Mouse (Mus musculus): ENCODE results near the gene Ly6g6c. TPM values are rescaled to one million over a fixed set of nuclear protein-coding genes. Genes with fewer than 3 reads are reported as not detected.

Ly6g6c gene
- 0.17 and 3.8 TPM in 2 replicates for polyA plus RNA-seq (2012; rRNA removed)

DNA sequence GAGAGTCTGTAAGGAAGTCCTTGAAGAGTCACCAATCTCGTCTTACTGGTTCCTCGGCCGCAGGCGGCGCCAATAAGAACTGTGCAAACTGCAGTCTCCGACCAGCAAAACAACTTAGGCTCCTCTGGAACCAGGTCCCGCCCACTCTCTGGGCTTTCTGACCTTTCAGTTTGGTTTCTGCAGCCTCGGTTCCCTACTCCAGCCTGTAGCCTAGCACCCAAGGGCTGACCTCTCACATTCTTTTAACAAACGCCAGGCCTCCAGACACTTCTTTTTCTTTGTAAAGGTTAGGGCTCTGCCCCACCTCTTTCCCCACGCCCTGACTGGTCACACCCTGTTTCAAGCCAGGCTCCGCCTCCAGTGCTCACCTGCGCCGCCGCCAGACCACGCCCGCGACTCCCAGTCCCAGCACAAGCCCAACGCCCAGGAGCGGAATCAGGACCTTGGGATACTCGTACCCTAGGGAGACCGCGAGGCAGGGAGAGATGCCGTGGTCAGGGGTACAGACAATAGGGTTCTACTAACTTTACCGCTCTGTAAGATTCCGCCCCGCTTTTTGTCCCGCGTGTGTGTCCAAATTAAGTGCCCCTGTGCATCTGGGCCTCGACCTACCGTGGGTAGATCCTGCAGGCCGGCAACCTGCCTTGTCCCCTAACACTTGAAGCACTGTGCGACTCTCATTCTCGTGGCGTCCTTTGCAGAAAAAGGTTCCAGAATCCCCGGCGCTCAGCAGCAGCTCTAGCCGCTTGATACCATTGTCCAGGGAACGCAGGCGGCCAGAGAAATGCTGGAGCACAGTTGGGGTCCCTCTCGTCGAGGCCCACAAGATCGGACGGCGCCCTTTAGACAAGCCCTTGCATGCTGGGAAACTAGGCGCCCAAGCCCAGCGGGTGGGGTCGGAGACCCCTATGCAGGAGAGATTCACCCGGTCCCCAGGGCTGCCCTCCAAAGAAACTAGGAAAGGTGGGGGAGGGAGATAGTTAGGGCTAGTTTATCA is at the start of gene Ly6g6c:
TSS of gene Ly6g6c (plus strand) at position 438 of the 997 bp plus-strand sequence.
- WGBS: 12% methylated on average over 48 of the region's 48 CpGs
- DNase-seq (ENCODE audit: low read depth, low spot score): no peak

DNA sequence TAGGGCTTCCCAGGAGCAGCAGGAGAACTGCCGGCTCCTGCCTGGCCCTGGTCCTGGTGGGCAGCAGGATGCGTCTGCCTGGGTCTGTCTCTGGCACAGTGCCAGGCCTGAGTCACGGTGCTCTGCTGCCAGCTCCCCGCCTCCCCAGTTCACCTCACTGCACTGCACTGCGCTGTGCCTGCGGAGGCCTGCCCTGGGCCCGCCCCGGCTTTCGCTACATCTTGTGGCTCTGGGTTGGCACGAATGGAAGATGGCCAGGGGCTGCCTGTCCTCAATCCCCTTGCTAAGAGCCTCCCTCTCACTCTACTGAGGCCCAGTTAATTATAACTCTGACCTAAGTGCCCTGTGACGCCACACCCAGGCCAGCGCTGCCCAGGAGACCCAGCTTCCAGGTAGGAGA is 48.8 kb upstream of the Ly6g6c start, which contains the start of gene Vwa7:
TSS of gene Vwa7 (plus strand) at position 204 of the 400 bp plus-strand sequence.
- WGBS: 27% methylated on average over 12 of the region's 12 CpGs
- DNase-seq (ENCODE audit: low read depth, low spot score): no peak

DNA sequence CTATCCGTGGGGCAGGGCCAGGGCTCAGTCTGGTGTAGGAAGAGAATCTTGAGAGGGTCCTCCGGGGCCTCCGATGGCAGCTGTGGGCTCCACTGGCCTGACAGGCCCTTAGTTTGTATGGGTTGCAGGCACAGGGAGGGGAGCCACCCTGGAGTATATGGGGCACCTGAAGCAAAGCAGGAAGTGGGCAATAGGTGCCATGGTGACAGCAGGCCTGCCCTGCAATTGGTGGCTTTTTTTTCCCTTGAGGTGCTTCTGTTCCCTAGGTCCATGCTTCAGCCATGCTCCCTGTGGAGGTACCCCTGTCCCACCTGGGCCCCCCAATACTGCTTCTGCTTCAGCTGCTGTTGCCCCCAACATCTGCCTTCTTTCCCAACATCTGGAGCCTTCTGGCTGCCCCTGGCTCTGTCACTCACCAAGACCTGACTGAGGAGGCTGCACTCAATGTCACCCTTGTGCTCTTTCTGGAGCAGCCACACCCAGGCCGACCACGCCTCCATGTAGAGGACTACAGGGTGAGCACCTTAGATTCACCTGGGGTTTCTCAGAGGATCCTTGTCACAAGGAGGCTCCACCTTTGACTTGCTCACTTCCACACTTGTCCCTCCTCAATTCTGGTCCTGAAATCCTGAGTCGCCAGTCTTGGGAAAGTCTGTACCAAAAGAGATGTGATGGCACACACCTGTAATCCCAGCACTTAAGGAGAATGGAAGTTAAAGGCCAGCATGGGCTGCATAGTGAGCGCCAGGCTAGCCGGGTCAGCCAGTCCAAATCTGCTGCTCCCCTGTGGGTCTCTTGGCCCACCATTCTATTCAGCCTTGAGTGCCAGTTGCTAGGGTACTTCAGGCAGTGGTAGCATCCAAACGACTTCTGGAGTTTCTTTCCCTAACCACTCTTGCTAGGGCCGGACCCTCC is 48.1 kb upstream of the Ly6g6c start:
- DNase-seq (ENCODE audit: low read depth, low spot score): no peak
- 64% methylated on average over 10 of the region's 10 CpGs for WGBS

DNA sequence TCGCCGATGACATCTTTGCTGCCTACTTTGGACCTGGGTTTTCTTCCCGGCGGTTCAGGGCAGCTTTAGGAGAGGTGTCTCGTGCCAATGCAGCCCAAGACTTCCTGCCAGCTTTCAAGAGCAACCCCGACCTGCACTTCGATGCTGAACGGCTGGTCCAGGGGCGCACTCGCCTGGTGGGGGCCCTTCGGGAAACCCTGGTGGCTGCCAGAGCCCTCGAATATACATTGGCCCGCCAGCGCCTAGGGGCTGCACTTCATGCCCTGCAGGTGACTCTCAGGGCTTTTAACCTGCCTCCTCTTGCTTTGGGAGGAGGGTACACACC is 47.5 kb upstream of the Ly6g6c start:
- DNase-seq (ENCODE audit: low read depth, low spot score): no peak
- WGBS: 72% methylated on average over 14 of the region's 14 CpGs

DNA sequence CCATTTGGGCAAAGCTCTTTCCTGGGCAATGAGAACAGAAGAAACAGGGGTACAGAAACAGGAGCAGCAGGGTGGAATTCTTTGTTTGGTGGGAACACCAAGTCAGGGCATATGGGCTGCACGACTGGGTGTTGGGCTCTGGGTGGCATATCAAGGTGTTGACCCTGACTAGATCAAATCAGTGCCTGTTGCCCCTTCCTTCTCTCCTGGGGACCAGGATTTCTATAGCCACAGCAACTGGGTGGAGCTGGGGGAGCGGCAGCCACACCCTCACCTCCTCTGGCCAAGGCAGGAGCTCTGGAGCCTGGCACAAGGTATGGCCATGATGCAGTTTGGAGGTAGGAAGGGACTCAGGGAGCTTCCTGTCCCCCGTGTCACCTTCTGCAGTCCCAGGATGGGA is 47.0 kb upstream of the Ly6g6c start:
- no peak for DNase-seq (ENCODE audit: low read depth, low spot score)
- WGBS: 40% methylated on average over 3 of the region's 3 CpGs

DNA sequence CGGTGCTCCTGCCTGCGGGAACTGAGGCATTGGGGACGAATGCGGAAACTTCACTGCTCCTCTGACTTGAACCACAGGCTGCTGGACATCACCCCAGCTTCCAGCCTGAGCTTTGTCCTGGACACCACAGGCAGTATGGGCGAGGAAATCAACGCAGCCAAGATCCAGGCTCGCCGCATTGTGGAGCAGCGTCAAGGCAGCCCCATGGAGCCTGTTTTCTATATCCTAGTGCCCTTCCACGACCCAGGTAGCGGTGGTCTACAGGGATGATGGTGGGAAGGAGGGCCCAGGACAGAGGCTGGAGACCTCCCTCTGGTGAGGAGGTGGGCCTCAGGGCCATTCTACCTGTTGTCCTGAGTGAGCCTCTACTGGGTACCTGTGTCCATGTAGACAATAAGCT is 45.3 kb upstream of the Ly6g6c start:
- WGBS: 94% methylated on average over 11 of the region's 11 CpGs
- DNase-seq (ENCODE audit: low read depth, low spot score): no peak

DNA sequence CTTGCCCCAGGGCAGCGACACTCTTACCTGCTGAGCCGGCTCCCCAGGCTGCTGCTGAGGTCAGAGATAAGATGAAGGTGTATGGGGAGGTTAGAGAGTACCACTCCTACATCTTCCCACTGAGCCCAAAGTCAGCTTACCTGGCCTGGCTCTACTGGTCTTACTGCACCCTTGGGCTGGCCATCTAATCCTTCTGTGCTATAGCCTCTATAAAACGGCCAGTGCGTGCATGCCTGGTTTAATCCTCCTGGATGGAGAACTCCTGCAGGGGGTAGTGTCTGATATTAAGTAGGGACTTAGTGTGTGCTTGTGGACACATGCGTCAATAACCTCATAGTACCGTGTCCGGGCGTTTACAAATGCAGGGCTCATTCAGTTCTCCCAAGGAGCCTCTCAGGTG is 44.6 kb upstream of the Ly6g6c start:
- 93% methylated on average over 8 of the region's 8 CpGs for WGBS
- no peak for DNase-seq (ENCODE audit: low read depth, low spot score)

DNA sequence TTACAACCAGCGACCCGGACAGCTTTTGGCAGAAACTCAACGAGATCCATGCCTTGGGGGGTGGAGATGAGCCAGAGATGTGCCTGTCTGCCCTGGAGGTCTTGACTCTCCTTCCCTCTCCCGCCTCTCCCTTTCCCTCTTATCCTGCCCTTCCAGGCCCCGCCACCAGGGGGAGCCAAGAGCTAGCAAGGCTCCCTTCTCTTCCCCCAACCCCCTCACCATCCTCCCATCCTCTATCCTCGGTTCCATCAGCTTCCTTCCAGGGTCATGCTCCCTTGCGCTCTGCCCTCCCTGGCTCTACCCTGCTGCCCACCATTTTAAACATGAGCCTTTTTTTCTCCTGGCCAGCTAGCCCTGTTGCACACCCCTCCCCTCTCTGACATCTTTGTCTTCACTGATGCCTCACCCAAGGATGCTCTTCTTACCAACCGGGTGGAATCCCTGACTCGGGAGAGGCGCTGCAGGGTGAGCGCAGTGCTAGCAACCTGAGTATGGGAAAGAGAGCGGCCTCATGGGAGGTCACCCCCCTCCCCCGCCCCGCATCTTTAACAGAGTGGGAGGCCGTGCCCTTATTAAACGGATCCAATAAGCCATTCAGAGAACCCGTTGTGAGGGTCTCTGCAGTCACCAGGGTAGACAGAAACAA is 43.9 kb upstream of the Ly6g6c start:
- 24% methylated on average over 17 of the region's 17 CpGs for WGBS
- no peak for DNase-seq (ENCODE audit: low read depth, low spot score)

DNA sequence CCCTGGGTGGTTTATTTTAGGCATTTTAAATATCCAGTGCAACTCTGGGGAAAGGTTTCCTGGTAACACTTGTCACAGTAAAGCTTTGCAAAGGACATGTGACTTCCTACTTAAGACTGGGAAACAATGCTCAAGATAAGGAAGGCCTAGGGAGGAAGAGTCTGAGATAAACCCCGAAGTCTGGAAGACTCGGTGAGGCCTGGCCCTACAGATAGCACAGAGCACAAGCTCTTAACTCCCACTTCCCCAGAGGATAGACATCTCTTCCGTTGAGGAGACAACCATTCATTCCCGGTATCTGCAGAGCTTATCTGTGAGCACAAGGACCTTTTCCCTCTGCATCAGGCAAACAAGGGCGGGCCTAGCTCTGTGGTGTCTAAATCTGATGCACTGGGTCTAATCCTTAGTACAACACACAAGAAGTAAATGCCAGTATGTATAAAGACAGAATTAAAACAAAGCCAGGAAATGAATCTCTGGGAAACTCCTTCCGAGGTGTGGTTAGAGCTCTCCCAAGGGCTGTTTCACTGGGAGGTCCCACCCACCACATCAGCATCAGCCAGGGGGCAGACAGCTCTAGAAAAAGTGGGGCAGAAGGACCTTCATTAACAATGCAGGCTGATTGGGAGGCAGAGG is 43.2 kb upstream of the Ly6g6c start:
- no peak for DNase-seq (ENCODE audit: low read depth, low spot score)
- 54% methylated on average over 6 of the region's 6 CpGs for WGBS

DNA sequence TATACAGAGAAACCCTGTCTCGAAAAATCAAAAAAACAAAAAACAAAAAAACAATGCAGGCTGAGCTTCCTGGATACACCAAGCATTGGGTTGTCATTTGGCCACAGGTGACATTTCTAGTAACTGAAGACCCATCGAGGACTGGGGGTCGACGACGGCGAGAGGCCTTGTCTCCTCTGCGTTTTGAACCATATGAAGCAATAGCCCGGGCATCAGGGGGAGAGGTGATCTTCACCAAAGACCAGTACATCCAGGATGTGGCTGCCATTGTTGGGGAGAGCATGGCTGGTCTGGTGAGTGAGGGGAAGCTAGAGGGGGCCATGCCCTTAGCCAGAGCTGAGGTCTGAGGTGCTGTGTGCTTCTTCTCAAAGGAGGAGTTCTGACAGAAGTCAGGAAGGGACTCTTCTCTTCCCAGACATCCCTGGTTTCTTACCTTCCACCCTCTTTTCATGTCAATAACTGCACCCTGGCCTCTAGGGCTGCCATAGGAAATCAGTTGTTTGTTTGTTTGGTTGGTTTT is 42.6 kb upstream of the Ly6g6c start:
- DNase-seq (ENCODE audit: low read depth, low spot score): no peak
- 92% methylated on average over 8 of the region's 8 CpGs for WGBS

DNA sequence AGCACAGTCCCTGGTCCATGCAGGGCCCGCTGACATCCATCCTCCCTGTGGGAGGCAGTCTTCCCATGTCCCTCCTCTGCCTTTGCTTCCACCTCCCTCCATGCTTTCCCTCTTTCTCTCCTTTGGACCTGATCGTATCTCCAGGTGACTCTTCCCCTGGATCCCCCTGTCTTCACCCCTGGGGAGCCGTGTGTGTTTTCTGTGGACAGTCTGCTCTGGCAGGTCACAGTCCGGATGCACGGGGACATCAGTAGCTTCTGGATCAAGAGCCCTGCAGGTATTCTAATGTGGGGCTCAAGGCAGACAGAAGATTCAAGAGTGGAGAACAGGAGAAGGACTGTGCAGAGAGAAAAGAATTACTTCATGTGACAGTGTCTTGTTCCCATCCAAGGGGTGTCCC is 42.0 kb upstream of the Ly6g6c start:
- no peak for DNase-seq (ENCODE audit: low read depth, low spot score)

DNA sequence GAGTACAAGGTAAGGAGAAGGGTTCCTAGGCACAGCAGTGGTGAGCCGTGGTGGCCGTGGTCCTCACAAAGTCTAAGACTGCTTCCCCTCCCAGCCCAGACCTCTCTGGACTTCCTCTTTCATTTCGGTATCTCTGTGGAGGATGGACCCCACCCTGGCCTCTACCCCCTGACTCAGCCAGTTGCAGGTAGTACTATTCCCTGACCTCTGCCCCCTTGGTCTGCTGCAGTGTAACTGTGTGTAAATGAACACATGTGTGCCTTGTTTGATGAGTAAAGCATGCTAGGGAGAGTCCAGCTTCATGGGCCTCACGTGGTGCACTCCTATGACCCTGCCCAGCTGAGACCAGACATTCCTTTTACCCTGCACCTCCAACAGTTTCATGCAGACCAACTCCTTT is 41.4 kb upstream of the Ly6g6c start:
- DNase-seq (ENCODE audit: low read depth, low spot score): no peak
- WGBS: 47% methylated on average over 4 of the region's 4 CpGs

More for the DNA sequence above, 42.0 kb upstream of the Ly6g6c start:
- 84% methylated on average over 5 of the region's 5 CpGs for WGBS

DNA sequence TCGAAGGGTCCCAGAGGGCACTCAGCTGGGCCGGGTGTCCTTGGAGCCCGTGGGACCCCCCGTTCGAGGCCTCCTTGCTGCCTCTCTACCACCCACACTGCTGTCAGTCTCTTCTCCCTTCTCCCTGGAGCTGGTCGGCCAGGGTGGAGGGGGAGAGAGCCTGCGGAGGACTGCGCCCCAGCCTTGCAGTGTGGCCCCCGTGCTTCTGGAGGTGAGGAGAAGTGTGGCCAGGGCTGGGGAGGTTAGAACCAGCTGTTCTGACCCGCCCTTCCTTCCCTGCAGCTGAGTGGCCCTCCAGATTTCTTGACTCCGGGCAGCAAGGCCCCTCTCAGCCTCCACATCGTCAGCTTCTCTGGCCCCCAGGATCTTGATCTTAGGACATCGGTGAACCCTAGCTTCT is 40.9 kb upstream of the Ly6g6c start:
- DNase-seq (ENCODE audit: low read depth, low spot score): no peak
- WGBS: 68% methylated on average over 13 of the region's 13 CpGs

DNA sequence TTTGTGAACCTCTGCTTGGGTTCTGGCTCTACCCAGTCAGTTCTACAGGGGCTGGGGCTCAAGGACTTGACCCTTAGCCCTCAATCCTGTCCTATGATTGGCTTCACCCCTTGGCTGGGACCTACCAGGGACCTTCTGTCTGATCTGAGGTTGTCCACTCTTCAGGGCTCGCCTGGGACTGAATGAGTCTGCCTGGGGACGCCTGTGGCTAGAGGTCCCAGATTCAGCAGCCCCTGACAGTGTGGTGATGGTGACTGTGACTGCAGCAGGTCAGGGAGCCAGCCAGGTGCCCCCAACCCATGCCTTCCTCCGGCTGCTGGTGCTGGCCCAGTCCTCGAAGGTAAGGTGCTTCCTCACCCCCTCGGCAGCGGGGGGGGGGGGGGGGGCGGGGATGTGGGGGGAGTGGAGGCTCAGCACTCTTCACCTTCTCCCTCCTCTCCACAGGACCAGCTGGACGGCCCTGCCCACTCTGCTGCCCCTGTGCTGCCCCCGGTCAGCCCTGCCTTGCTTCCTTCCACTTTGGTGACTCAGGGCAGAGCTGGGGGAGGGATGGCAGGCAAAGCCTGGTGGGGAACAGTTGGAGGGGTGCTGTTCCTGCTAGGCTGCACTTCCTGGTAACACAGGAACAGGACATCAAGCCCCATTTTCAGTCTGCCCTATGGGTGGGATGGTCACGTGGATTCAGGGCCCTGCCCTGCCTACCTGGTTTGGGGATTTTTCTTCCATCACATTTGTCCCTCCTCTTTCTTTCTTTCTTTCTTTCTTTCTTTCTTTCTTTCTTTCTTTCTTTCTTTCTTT is 40.3 kb upstream of the Ly6g6c start:
- WGBS: 70% methylated on average over 10 of the region's 10 CpGs
- DNase-seq (ENCODE audit: low read depth, low spot score): no peak

DNA sequence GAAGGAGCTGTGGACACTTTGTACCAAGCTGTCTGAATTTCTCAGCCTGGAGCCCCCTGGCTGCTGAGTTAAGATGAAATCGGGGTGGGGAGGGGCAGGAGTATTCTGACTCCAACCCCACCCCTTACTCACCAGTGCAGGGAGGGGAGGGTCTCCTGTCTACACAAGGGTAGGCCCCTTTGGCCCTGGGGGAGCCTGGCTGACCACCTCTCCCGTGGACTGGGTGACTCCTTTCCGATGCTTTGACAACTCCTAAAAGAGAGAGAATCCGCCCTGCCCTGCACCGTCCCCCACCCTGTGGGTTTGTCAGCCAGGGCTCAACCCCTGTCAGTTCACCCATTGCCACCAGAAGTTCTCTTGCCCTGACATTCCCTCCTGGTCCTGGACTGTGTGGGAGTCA is 39.0 kb upstream of the Ly6g6c start:
- WGBS: 81% methylated on average over 5 of the region's 5 CpGs
- no peak for DNase-seq (ENCODE audit: low read depth, low spot score)

DNA sequence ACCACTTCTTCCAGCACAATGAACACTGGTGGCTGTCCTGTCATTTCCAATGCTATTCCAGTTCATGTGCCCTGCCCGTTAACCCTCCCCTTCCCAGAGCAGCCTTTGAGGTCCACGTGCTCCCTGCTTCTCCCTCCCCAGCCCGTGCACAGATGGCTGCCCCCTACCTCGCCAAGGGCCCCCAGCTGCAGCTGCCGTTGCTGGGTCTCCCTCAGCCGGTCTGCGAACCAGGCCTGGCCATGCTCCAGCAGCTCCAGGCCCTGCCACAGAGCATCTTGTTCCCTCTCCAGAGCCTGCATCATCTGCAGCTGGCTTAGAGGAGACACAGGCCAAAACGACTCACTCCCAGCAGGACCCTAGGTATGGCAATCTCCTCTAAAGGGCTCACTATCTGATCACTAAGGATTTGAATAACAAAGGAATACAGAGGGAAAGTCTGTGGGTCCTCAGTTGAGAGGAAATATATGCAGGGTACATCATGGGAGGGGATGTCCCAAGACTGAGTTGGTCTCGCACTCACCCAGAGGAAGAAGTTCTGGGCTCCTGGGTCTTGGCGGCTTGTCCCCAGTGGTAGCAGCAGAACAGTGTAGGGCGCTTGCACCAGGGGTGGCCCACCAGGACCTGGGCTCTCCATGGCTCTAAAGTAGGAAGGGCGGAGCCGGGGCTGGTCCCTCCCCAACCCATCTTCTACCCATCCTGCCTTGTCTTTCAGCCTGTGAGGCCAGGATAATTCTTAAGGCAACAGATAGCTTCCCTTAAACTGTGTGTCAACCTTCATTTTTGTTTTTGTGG is 37.7 kb upstream of the Ly6g6c start, which contains the start of gene Sapcd1:
TSS of gene Sapcd1 (minus strand) at position 740 of the 792 bp plus-strand sequence.
- 63% methylated on average over 13 of the region's 13 CpGs for WGBS
- DNase-seq (ENCODE audit: low read depth, low spot score): no peak

DNA sequence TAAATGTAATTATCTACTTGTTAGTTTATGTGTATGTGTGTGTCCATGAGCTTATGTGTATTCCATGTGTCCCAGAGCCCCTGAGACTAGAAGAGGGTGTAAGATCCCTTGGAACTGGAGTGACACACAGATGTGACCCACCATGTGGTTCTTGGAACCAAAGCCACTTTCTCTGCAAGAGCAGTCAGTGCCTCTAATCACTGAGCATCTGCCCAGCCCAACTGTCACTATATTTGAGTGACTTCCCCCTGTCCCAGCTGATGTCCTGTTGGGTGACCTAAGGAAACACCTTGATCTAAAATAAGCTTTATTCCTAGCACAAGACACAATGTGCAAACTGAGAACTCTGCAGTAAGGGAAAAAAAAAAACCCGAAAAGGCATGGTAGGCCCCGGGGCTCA is 36.9 kb upstream of the Ly6g6c start:
- 90% methylated on average over 2 of the region's 2 CpGs for WGBS
- DNase-seq (ENCODE audit: low read depth, low spot score): no peak
